Mouse (Mus musculus) right cerebral cortex, adult 18-20 months (tissue): ENCODE results near the gene Neurl2.
"Not testable (repeated sequence)": the region's sequence is repeated elsewhere in the genome, so short reads cannot be mapped to it uniquely, and the experiment has no call there.

ENCODE experiments used
- DNase-seq: peaks from one replicate; pipeline ENCODE4 v3.0.0; 2022; ENCODE audit warnings: mixed read lengths

The Neurl2 gene

DNA sequence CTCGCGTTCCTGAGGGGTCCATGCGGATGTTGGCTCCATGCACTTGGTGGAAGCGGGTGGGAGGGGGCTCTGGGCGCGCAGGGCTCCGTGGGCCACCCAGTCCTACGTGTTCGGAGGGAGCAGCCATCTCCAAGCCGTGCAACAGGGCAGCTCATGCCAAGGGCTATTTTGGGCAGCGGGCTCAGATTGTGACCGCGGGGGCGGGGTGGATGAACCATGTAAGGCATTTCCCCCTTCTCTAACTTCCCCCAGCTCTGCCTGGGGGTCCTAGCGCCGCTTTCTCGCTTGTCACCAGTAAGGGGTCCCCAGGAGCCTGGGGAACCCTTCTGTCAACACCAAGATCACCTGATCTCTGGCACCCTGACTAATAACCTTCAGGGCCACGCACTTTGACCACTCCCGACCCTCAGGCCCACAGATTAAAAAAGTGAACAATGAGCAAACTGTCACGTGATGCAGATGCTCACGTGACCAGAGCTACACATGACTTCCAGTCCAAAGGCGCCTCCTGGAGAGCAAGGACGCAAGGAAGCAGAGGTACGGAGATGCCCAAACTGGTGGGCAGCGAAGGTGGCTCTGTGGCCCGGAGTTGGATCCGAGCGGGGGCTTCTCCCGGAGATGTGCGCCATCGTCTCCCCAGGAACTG, at the start of gene Neurl2:
Gene Neurl2 (minus strand): TSS at position 143 of the 646 bp plus-strand sequence.
- DNase-seq, result peak; percentile 92

DNA sequence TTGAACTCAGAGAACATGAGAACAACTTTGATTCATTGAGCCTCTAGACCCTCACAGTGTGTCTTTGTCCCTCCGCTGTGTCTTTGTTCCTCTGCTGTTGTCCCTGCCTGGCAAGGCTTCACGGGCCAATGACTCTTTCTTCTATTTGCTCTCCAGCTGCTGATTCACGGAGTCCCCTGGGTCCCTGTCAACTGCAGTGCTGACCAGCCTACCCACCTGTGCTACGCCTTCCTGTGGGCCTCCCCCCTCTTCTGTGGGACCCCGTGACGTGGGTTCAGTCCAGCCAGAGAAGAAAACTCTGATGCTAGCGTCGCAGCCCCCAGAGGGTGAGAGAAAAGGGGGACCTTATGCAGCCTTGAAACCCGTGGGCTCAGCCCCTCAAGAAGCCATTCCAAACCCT, 49.4 kb upstream of the Neurl2 start:
- no peak for DNase-seq

DNA sequence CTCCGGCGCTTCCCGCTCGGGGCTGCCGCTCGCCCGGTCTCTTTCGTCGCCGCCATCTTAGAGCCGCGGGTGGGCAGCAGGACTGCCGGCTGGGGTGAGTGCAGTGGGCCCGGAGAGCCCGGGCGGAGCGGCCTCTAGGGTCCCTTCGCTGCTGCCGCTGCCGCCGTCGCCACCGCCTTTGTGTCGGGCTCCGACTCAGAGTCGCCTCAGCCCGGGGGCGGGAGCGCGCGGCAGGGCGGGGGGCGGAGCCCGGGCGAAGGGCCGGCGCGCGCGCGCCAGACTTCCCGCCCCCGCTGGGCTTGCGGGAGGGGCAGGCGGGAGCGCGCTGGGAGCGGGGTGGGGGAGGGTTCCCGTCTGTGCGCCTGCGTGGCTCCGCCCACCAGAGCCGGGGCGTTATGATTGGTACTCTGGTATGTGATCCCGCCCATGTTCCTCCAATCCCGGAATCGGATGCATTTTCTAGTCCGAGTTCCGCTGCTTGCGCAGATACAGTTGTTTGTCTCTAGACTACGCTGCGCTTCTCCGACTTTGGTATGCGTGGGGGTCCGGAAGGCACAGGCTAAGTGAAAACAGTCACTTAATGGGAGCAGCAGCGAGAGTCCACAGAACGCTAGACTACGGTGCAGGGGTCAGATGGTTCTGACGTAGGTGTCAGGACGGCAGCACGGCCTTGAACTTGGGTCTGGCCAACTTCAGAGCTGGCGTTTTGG, 46.5 kb upstream of the Neurl2 start:
- peak; percentile 96 for DNase-seq

DNA sequence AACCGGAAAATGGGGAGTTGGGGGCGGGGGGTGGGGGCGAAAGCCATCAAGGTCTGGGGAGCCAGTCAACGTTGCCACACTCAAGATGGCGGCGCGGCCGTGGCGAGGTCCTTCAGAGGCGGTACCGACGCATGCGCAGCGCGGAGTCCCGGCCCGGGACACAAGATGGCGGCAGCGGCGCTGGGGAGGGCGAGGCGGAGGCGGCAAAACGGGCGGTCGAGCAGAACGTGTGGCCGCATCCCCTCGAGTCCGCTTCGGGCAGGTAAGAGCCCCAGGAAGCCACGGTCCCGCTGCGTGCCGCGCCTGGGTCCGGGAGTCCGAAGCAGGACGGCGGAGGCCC, 45.9 kb upstream of the Neurl2 start, which contains the start of gene Pcif1:
Gene Pcif1 (plus strand): TSS at position 77 of the 340 bp plus-strand sequence.
- peak; percentile 90 for DNase-seq

DNA sequence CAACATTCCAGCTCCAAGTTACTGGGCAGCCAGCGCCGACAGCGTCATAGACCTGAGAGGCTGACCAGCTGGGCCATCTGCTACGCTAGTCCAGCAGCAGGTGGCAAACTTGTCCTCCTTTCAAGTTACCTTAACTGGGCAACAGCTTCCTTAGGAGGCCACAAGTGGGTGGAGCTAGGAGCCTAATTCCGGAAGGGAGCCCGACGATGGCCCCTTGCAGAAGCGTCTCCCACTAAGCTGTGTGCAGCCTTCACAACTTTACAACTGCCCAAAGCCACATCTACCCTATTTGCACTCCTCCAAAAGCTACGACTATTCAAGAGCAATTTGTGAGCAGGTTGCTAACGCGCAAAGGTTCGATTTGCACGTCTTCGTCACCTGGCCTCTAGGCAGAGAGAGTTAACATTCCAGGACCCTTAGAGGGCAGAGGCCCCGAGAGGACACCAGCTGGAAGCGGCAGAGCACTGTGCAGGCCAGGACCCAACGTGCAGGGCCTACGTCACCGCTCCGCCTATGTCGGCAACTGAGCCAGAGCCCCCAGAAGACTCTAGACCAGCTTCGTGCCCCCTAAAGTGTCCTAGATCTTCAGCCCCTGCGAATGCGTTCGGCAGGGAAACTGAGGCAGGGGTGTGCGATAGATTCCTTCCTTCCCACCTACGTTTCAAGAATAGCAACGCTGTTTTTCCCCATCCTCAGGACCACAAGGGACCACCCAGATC, 45.4 kb upstream of the Neurl2 start:
- no peak for DNase-seq

DNA sequence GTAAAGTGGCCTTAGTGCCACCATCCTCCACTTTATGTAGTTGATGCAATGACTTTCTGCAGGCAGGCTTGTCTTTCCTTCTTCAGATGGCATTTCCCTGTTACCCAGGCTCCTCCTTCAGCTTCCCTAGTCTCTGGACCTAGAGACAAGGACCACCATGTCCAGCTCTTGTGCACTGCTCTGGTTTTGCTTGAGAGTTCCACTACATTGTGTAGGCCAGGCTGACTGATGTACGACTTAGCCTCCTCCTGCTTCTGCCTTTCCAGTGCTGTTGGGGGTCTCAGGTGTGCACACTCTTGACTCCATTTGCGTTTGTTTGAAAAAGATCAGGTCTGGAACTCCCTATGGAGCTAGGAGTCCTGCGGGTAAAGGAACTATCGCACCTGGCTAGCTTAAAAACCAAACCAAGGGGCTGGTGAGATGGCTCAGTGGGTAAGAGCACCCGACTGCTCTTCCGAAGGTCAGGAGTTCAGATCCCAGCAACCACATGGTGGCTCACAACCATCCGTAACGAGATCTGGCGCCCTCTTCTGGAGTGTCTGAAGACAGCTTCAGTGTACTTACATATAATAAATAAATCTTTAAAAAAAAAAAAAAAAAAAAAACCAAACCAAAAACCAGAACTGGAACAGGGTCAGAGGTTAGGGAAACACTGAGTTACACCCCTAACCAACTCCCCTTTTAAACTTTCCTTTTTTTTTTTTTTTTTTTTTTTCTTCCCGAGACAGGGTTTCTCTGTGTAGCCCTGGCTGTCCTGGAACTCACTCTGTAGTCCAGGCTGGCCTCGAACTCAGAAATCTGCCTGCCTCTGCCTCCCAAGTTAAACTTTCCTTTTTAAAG, 44.3 kb upstream of the Neurl2 start:
- DNase-seq, result not testable (repeated sequence)

DNA sequence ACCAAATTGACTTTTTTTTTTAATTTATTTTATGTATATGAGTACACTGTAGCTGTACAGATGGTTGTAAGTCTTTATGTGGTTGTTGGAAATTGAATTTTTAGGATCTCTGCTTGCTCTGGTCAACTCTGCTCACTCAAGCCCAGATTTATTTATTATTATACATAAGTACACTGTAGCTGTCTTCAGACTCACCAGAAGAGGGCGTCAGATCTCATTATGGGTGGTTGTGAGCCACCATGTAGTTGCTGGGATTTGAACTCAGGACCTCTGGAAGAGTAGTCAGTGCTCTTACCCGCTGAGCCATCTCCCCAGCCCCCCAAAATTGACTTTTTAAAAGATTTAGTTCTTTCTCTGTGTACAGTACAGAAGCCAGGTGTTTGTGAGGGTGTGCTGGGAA, 42.4 kb upstream of the Neurl2 start:
- not testable (repeated sequence) for DNase-seq

DNA sequence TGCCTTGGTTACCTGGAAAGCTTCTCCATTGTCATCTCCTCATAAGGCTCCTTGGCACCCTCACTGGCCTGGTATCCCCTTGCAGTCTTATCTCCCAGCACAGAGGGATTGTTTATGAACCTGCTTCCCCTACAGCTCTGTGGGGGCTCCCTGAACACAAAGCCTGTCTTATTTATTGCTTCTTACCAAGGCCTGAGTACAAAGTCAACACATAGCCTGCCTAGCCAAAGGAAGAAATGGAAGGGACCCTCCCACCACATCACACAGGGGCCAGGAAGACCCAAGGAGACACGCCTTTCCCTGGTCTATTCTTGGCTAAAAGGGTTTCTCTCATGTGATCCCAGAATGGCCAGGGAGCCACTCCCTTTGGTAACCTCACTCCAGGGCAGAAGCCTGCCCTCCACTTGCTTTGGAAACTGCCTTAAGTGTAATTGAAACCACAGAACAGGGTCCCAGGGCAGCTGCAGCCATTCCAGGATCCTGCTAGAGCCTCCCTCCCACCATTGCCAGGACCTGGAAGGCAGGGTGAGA, 41.0 kb upstream of the Neurl2 start:
- DNase-seq, result no peak

DNA sequence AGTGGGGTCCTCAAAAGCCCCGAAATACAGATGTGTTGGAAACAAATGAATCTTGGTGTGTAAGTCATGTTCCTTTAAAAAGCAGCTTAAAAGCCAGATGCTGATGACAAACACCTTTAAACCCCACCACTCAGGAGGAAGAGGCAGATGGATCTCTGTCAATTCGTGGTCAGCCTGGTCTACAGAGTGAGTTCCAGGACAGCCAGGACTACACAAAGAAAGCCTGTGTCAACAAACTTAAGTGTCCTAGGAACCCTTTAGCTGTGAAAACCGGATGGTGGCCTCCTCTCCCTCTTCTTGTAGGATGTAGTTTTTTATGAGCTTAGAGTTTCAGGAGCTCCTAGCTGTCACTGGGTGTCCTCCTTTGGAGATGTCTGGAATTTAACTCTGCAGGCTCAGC, 40.4 kb upstream of the Neurl2 start:
- DNase-seq, result no peak

DNA sequence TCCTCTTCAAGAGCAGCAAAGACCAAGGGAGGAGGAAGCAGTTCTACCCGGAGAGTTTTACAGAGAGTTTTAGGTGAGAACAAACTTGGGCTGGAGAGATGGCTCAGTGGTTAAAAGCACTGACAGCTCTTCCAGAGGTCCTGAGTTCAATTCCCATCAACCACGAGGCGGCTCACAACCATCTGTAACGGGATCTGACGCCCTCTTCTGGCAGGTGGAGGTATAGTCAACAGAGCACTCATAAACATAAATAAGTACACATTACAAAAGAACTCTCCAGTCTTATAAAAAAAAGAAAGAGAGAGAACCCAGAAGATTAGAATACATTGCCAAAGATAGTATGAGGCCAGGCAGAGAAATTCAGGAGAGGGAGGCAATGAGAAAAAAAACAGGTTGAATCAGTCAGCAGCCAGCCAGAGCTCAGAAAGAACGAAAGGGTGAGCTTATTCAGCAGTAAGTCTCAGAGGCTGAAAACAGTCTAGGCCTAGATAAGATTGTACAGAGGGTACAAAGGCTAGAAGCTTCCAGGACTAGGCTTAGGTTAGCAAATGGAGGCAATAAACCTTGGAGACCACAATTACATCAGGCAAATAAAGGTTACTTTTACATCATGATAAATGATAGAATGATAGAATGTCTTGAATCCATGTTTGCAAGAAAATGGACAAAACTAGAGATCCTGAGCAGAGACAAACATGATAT, 38.5 kb upstream of the Neurl2 start:
- DNase-seq, result no peak

DNA sequence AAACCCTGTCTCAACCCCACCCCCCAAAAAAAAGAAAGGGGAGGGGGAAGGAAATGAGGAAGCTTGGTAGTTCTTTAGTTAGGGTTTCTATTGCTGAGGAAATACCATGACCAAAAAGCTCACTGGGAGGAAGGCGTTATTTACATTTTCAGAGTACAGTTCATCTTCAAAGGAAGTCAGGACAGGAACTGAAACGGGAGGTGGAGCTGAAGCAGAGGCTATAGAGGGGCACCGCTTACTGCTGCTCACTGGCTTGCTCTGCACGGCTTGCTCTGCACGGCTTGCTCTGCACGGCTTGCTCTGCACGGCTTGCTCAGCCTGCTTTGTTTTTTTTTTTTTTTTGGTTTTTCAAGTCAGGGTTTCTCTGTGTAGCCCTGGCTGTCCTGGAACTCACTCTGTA, 35.2 kb upstream of the Neurl2 start:
- DNase-seq, result no peak

DNA sequence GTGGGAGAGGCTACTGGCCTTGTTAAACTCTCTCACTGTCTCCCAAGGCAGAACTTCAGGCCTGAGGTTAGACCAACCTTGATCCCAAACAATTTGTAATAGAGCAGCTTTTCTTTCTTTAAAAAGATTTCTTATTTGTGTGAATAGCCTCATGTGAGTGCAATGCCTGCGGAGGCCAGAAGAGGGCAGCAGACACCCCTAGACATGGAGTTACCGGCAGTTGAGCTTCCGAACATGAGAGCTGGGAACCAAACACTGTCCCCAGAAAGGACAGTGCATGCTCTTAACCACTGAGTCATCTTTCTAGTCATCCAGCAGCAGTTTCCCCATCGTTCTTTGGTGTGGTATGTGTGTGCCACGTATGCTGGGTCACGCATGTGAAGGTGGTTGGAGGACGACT, 34.3 kb upstream of the Neurl2 start:
- DNase-seq, result no peak

DNA sequence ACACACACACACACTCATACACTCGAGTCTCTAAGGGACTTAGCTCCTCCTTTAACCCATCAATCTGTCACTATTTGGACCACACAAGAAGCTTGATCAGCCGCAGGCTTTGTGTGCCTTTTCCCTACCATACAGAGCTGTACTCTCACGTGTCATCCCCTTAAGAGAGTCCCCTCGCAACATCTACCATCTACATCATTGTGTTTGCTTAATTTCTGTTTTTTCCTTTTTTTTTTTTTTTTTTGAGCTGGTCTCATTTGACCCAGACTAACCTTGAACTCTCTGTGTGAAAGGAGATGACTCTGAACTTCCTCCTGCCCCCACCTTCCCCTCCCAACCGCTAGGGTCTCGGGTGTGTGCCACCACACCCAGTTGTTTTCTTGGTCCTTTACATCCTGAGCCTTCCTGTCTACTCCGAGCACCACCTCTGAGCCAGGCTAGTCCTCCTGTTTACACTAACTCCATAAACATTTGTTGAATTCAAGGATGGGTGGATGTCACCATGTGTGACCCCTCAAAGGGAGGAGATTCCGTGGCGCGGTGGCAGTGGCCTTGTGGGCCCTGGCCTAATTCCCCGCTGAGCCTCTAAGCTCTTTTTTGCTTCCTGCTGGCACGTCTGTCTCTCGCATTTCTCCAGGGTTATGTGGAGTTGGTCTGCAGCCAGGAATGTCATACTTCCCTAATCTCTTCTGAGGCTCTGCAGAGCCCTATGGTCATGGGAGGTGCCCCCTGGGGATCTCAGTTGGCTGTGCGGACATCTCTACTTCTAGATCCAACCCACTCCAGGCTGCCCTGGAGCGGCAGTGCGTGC, 33.7 kb upstream of the Neurl2 start:
- no peak for DNase-seq

DNA sequence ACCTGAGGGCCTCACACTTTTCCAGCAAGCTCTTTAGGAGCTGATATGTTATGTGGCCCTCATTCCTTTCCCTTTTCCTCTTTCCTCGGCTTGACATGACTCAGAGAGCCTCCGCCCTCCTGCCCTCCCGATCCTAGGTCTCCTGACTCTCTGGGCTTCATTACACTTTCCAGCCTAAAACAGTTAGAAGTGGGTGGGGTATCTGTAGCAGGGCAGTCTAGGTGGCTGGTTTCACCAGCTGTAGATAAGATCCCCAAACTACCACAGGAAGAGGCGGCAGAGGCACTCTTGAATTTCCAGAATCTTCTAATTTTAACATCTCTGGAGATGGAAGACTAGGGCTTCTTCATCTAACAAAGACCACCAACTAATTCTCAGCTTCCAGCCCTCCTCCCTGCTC, 31.3 kb upstream of the Neurl2 start:
- DNase-seq, result no peak

DNA sequence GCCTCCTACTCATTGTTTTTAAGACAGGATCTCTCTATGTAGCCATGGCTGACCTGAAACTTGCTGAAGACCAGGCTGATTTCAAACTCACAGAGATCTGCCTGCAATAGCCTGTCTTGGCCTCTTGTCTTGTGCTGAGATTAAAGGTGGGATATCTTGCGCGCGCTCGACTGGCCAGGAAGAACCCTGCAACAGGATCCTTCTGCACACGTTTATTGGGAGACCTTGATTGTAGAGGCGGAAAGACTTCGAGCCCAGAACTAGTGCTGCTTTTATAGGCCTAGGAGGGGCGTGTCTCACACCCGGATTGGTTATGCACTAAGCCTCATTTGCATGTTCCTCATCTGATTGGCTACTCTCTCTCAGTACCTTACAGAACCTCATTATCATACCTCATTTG, 30.2 kb upstream of the Neurl2 start:
- DNase-seq, result not testable (repeated sequence)

DNA sequence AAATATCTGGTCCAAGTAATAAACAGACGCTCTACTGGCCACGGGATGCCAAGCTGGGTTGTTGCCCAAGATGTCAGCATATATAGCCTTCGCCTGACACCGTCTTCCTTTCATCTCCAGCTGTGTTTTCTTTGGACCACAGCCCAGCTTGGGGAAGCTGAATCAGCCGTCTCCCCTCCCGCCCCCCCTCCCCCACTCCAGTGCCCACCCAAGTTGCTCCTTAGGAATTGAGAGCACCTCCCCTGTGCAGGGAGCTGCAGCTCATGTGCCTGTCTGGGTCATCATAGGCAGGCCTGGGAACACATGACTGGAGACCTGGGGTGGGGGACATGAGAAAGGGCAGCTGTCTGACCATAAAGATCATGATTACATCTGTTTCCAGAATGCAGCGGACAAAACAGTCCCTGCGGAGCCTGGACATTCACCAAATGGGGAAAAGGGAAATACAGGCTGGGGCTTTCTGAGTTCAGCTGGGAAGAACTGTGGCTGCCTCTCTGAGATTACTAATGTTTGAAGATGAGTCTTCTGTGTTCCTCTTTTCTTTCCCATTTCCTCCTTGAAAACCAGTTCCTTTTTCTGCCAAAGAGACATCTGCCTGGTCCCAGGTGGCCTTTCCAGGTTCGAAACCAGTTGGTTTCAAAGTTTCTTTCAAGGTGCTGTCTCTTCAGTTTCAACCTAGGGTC, 29.1 kb upstream of the Neurl2 start:
- DNase-seq, result no peak

DNA sequence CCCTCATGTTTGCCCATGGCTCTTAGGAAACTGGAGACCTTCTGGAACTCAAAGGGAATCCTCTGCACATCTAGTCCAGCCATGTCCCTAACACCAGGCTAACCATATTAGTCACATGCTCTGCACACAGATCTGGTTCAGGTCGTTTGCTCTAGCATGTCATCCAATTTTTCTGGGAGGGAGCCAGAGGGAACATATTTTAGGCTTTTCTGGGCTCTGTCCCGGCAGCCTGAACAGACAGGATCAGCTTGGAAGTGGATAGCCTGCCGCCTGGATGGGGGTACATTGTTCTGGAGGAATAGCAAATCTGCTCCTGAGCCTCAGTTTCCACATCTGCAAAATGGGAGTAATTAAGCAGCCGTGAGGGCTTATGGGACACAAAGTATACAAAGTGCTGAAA, 27.8 kb upstream of the Neurl2 start:
- no peak for DNase-seq

DNA sequence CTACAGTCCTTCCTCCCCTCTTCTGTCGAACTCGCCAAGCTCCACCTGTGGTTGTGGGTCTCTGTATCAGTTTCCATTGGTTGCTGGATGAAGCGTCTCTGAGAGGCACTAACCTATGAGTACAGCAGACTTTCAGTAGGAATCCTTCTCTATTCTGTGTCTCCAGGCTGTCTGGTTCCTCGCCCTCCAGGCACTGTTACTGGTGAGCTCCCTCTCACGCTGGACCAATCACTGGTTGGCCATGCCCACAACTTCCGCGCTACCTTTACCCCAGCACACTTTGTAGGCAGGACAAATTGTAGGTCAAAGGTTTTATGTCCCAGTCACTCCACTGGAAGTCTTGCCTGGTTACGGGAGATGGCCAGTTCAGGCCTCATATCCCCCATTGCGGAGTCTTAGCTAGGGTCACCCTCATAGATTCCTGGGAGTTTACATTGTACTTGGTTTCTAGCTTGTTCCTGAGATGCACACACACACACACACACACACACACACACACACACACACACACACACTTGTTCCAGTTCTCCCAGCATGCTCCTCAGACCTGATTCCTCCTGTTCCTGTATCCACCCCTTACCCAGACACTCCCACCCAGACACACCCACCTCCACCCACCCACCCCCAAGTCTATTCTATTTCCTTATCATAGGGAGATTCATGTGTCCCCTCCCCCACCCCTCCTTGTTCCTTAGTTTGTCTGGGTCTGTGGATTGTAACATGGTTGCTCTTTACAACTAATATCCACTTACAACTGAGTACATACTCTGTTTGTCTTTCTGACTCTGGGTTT, 26.6 kb upstream of the Neurl2 start:
- no peak for DNase-seq

DNA sequence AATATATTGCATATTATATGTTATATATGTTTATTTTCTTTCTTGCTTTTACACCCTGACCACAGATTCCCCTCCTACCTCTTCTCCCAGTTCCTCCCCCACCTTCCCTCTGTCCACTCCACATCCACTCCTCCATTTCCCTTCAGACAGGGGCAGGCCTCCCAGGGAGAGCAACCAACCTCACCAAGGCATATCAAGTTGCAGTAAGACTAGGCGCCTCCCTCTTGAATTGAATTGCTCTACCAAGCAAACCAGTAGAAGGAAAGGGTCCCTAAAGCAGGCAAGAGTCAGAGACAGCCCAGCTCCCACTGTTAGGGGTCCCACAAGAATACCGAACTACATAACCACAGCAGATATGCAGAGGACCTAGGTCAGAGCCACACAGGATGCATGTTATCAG, 25.9 kb upstream of the Neurl2 start:
- DNase-seq, result no peak
